In genomic region chr8:120016424-120016823, GRCm38 (mm10) we compare ENCODE assay signal across 31 mouse cellular contexts. TPM values are rescaled to one million over a fixed set of nuclear protein-coding genes. Genes with fewer than 3 reads are reported as not detected.
DNase-seq lines count a peak whose midpoint lies in the region; ATAC-seq and TF ChIP-seq lines count a peak whose summit lies in the region.
"Had no signal": no experiment of that assay in that cellular context is flagged by ENCODE, and none has a peak within 500 bp of the region (broad histone marks: within the 10 kb centered on the region; RNA-seq: fewer than 3 reads in every experiment).

No protein-coding gene starts in this region.

- peaks cover 55% of the 10 kb centered on the region for H3K4me1 ChIP-seq in G1E (ENCODE audit: insufficient read depth, low read depth, low read length)
- no peaks in the 10 kb centered on the region for H3K4me1 ChIP-seq in forebrain, embryonic 13.5 days

- no peaks in the 10 kb centered on the region for H3K36me3 ChIP-seq in G1E (replicated peaks)
- no peaks in the 10 kb centered on the region for H3K36me3 ChIP-seq in forebrain, embryonic 13.5 days (ENCODE audit: poor library complexity, severe bottlenecking)
- H3K36me3 ChIP-seq: embryonic facial prominence, embryonic 15.5 days; heart, embryonic 13.5 days; limb, embryonic 12.5 days; lung, embryonic 15.5 days; neural tube, embryonic 15.5 days had no signal

- H3K9ac ChIP-seq in forebrain, embryonic 13.5 days = no peak overlapping the region
- H3K9ac ChIP-seq: embryonic facial prominence, embryonic 15.5 days; forebrain, postnatal 0 days; heart, embryonic 13.5 days; hindbrain, embryonic 14.5 days; limb, embryonic 12.5 days; liver, embryonic 14.5 days; lung, embryonic 15.5 days; neural tube, embryonic 15.5 days had no signal

- no peak overlapping the region for H3K4me2 ChIP-seq in forebrain, embryonic 13.5 days
- H3K4me2 ChIP-seq: embryonic facial prominence, embryonic 15.5 days; heart, embryonic 13.5 days; hindbrain, embryonic 14.5 days; limb, embryonic 12.5 days; lung, embryonic 15.5 days; neural tube, embryonic 15.5 days had no signal

- no peak overlapping the region for H3K27ac ChIP-seq in forebrain, embryonic 13.5 days
- H3K27ac ChIP-seq: embryonic facial prominence, embryonic 15.5 days; heart, adult 2 months; heart, embryonic 13.5 days; hindbrain, embryonic 14.5 days; kidney, postnatal 0 days; layer of hippocampus, adult 2 months; limb, embryonic 12.5 days; liver, embryonic 14.5 days; lung, embryonic 15.5 days; neural tube, embryonic 15.5 days had no signal

- ATAC-seq in G1E (ENCODE audit: extremely low read depth, insufficient number of reproducible peaks, low FRiP score, poor library complexity, severe bottlenecking) = peak; percentile 50
- peak; percentile 76 for ATAC-seq in common myeloid progenitor, adult 5-6 weeks (replicated peaks; ENCODE audit: low read depth, poor library complexity, severe bottlenecking)
- 0 out of 2 replicates have a peak, but pooled peaks have one; percentile 32 for ATAC-seq in monocyte, adult 5-6 weeks (replicated peaks; ENCODE audit: insufficient number of reproducible peaks, low FRiP score, low TSS enrichment, poor library complexity, severe bottlenecking)
- no peak for ATAC-seq in forebrain, embryonic 13.5 days
- ATAC-seq: activated CD4-positive, CD25-positive, alpha-beta regulatory T cell, adult 4 months; forebrain, postnatal 0 days; inflammation-experienced regulatory T-cells, adult 6 months; midbrain, embryonic 16.5 days had no signal

- 83% methylated on average over 7 of the region's 7 CpGs for WGBS in forebrain, embryonic 13.5 days

- H3K4me3 ChIP-seq in G1E (ENCODE audit: low read depth, low read length) = no peak overlapping the region
- no peak overlapping the region for H3K4me3 ChIP-seq in forebrain, embryonic 13.5 days
- H3K4me3 ChIP-seq: embryonic facial prominence, embryonic 15.5 days; heart, adult 2 months; heart, embryonic 13.5 days; layer of hippocampus, adult 2 months; limb, embryonic 12.5 days; lung, embryonic 15.5 days; neural tube, embryonic 15.5 days had no signal

- peaks cover 78% of the 10 kb centered on the region for H3K27me3 ChIP-seq in G1E (ENCODE audit: insufficient read depth, low read length)
- no peaks in the 10 kb centered on the region for H3K27me3 ChIP-seq in forebrain, embryonic 13.5 days
- H3K27me3 ChIP-seq: embryonic facial prominence, embryonic 15.5 days; limb, embryonic 12.5 days; lung, embryonic 15.5 days; neural tube, embryonic 15.5 days had no signal

- peak; percentile 57 for DNase-seq in 3T3-L1 (ENCODE audit: low read depth, low spot score)
- no peak for DNase-seq in G1E (ENCODE audit: low spot score)
- DNase-seq in adrenal gland, postnatal 10 days = no peak
- no peak for DNase-seq in right cerebral cortex, postnatal 14 days
- DNase-seq in MN1 (ENCODE audit: low spot score) = no peak
- DNase-seq: adrenal gland, adult 8-10 months; cerebellum, adult 2 months; cerebellum, postnatal 36 days; forebrain, postnatal 0 days; gastrocnemius, postnatal 14 days; heart, adult 2 months; heart, postnatal 14 days; kidney, adult 18-20 months; lung, postnatal 36 days; spleen, adult 18-20 months; thymus, postnatal 25 days had no signal

- TF ChIP-seq CTCF in G1E (IDR thresholded peaks at IDR 0.05; ENCODE audit: low read depth, low read length) = no peak

- H3K9me3 ChIP-seq in G1E (replicated peaks) = no peaks in the 10 kb centered on the region
- H3K9me3 ChIP-seq in forebrain, embryonic 13.5 days (replicated peaks) = no peaks in the 10 kb centered on the region
- H3K9me3 ChIP-seq: embryonic facial prominence, embryonic 15.5 days; heart, embryonic 13.5 days; limb, embryonic 12.5 days; lung, embryonic 15.5 days; neural tube, embryonic 15.5 days had no signal

RNA-seq across cellular contexts. Expression of gene Crispld2, which starts 24.2 kb away (rescaled TPM):
- 0.24 and 0.45 TPM in 2 replicates for total RNA-seq in G1E (2014; fragmentation: Nextera tagmentation)
- total RNA-seq in G1E (2017) = 2.8 and 3.7 TPM in 2 replicates
- polyA plus RNA-seq in G1E (2012) = 0.23 and 0.24 TPM in 2 replicates
- total RNA-seq in common myeloid progenitor, adult 5-6 weeks (2017) = 0.10 TPM in 1 of 2 replicates, not detected in the other
- 0.10 TPM in 1 of 3 replicates, not detected in the others for total RNA-seq in monocyte, adult 5-6 weeks (2017)
- polyA plus RNA-seq in forebrain, embryonic 13.5 days (2015; fragmentation: Nextera tagmentation; extraction: Ambion mirVana) = 0.72 and 0.90 TPM in 2 replicates
- total RNA-seq in adrenal gland, postnatal 10 days (2021) = 1 to 10 TPM; 5.9 to 7.7 TPM
- polyA plus RNA-seq: activated CD4-positive, CD25-positive, alpha-beta regulatory T cell, adult 4 months had no signal
